Mouse (Mus musculus) heart, embryonic 11.5 days (tissue): ENCODE measurements at regions not wholly inside any gene's neighbourhood (a gene's known extent, or its start where the extent isn't known, plus 50 kb on each side); places are given as distances from the start of the nearest gene placed in this dataset.

Source experiments
- ATAC-seq: fragments of 200-750 bp; cut with Nextera tagmentation; replicated peaks from 2 replicates; pipeline ENCODE4 v1.8.0; 2017; ENCODE audit warnings: moderate library complexity; ENCODE audit not compliant: insufficient number of reproducible peaks, low FRiP score, low TSS enrichment
- H3K27ac ChIP-seq: fragments of 300-500 bp; sonication (generic); 2 replicates; pipeline ENCODE4 v1.5.1; 2014; ENCODE audit warnings: mild to moderate bottlenecking, low read depth, low read length
- H3K27me3 ChIP-seq: fragments of 300-500 bp; sonication (generic); 2 replicates; pipeline ENCODE4 v1.6.1; 2014; ENCODE audit warnings: mild to moderate bottlenecking, low read length, mixed read lengths; ENCODE audit not compliant: control insufficient read depth, insufficient read depth
- H3K36me3 ChIP-seq: fragments of 300-500 bp; sonication (generic); 2 replicates; pipeline ENCODE4 v1.6.1; 2014; ENCODE audit warnings: mild to moderate bottlenecking, low read length, moderate library complexity, mixed read lengths; ENCODE audit not compliant: control insufficient read depth, insufficient read depth
- H3K4me1 ChIP-seq: fragments of 300-500 bp; sonication (generic); 2 replicates; pipeline ENCODE4 v1.6.1; 2014; ENCODE audit warnings: low read length; ENCODE audit not compliant: control insufficient read depth, insufficient read depth
- H3K4me2 ChIP-seq: fragments of 300-500 bp; sonication (generic); 2 replicates; pipeline ENCODE4 v1.6.1; 2014; ENCODE audit warnings: mild to moderate bottlenecking, moderate library complexity
- H3K4me3 ChIP-seq: fragments of 300-500 bp; sonication (generic); 2 replicates; pipeline ENCODE4 v1.5.1; 2014; ENCODE audit warnings: low read depth, low read length
- H3K9ac ChIP-seq: fragments of 300-500 bp; sonication (generic); 2 replicates; pipeline ENCODE4 v1.6.1; 2014; ENCODE audit warnings: mild to moderate bottlenecking, low read depth, low read length, moderate library complexity
- H3K9me3 ChIP-seq: fragments of 300-500 bp; sonication (generic); replicated peaks from 2 replicates; pipeline ENCODE4 v1.6.1; 2016; ENCODE audit warnings: low read length; ENCODE audit not compliant: control insufficient read depth
- WGBS: fragments of 180-500 bp; shearing (Covaris S2); extraction: QIAGEN DNeasy Blood & Tissue Kit; methylation state at CpG from one replicate; pipeline ENCODE4 v1.1.7; 2014; ENCODE audit not compliant: insufficient replicate concordance; 5-methylcytosine and 5-hydroxymethylcytosine counted together

- no peak overlapping the region for H3K9ac ChIP-seq
- no peaks in the 10 kb centered on the region for H3K27me3 ChIP-seq
- no peak overlapping the region for H3K4me2 ChIP-seq
- no peaks in the 10 kb centered on the region for H3K4me1 ChIP-seq
- no peaks in the 10 kb centered on the region for H3K36me3 ChIP-seq
- H3K9me3 ChIP-seq: no peaks in the 10 kb centered on the region
- 52% methylated on average over 4 of the region's 4 CpGs for WGBS
- H3K4me3 ChIP-seq: no peak overlapping the region
- H3K27ac ChIP-seq: no peak overlapping the region
- no peak for ATAC-seq
Observed at GRCm38 (mm10) chr12:97957201-97957600, 302.1 kb downstream of the Galc start.

GRCm38 (mm10) chr12:97953336-97953735 is 305.9 kb downstream of the Galc start:
- no peak for ATAC-seq
- Histone ChIP-seq H3K27ac (no peak overlapping the region), H3K4me2 (no peak overlapping the region), H3K4me1 (no peaks in the 10 kb centered on the region), H3K4me3 (no peak overlapping the region), H3K9ac (no peak overlapping the region), H3K27me3 (no peaks in the 10 kb centered on the region), H3K9me3 (no peaks in the 10 kb centered on the region), H3K36me3 (no peaks in the 10 kb centered on the region)
- 69% methylated on average over 3 of the region's 3 CpGs for WGBS

- 71% methylated on average over 8 of the region's 8 CpGs for WGBS
- Histone ChIP-seq H3K9ac (no peak overlapping the region), H3K4me1 (no peaks in the 10 kb centered on the region), H3K4me3 (no peak overlapping the region), H3K27me3 (no peaks in the 10 kb centered on the region), H3K27ac (no peak overlapping the region), H3K4me2 (no peak overlapping the region), H3K36me3 (no peaks in the 10 kb centered on the region), H3K9me3 (no peaks in the 10 kb centered on the region)
- no peak for ATAC-seq
Observed at GRCm38 (mm10) chr12:97952204-97952603, 307.1 kb downstream of the Galc start.

- no peak overlapping the region for H3K4me2 ChIP-seq
- ATAC-seq: no peak
- H3K9ac ChIP-seq: no peak overlapping the region
- H3K4me3 ChIP-seq: no peak overlapping the region
- H3K27ac ChIP-seq: no peak overlapping the region
- no peaks in the 10 kb centered on the region for H3K27me3 ChIP-seq
- no peaks in the 10 kb centered on the region for H3K9me3 ChIP-seq
- WGBS: 80% methylated on average over 3 of the region's 3 CpGs
- H3K36me3 ChIP-seq: no peaks in the 10 kb centered on the region
- H3K4me1 ChIP-seq: no peaks in the 10 kb centered on the region
Observed at GRCm38 (mm10) chr12:97950072-97950471, 309.2 kb downstream of the Galc start.

GRCm38 (mm10) chr12:97947421-97947820 is 311.8 kb downstream of the Galc start:
- Histone ChIP-seq H3K27me3 (no peaks in the 10 kb centered on the region), H3K4me3 (no peak overlapping the region), H3K9me3 (no peaks in the 10 kb centered on the region), H3K27ac (no peak overlapping the region), H3K4me2 (no peak overlapping the region), H3K36me3 (no peaks in the 10 kb centered on the region), H3K4me1 (no peaks in the 10 kb centered on the region), H3K9ac (no peak overlapping the region)
- 72% methylated on average over 8 of the region's 8 CpGs for WGBS
- no peak for ATAC-seq

GRCm38 (mm10) chr12:97938361-97938760 is 320.9 kb downstream of the Galc start:
- Histone ChIP-seq H3K4me3 (no peak overlapping the region), H3K9me3 (no peaks in the 10 kb centered on the region), H3K4me2 (no peak overlapping the region), H3K27me3 (no peaks in the 10 kb centered on the region), H3K27ac (no peak overlapping the region), H3K36me3 (no peaks in the 10 kb centered on the region), H3K9ac (no peak overlapping the region), H3K4me1 (no peaks in the 10 kb centered on the region)
- WGBS: 57% methylated on average over 5 of the region's 5 CpGs
- ATAC-seq: no peak

GRCm38 (mm10) chr12:97929877-97930276 is 329.4 kb downstream of the Galc start:
- H3K27ac ChIP-seq: no peak overlapping the region
- no peaks in the 10 kb centered on the region for H3K9me3 ChIP-seq
- no peak overlapping the region for H3K4me2 ChIP-seq
- no peaks in the 10 kb centered on the region for H3K36me3 ChIP-seq
- H3K4me3 ChIP-seq: no peak overlapping the region
- H3K9ac ChIP-seq: no peak overlapping the region
- no peaks in the 10 kb centered on the region for H3K27me3 ChIP-seq
- no peaks in the 10 kb centered on the region for H3K4me1 ChIP-seq
- WGBS: 74% methylated on average over 5 of the region's 5 CpGs
- ATAC-seq: no peak

- H3K27me3 ChIP-seq: no peaks in the 10 kb centered on the region
- no peak overlapping the region for H3K27ac ChIP-seq
- ATAC-seq: no peak
- no peaks in the 10 kb centered on the region for H3K9me3 ChIP-seq
- no peaks in the 10 kb centered on the region for H3K4me1 ChIP-seq
- H3K9ac ChIP-seq: no peak overlapping the region
- no peak overlapping the region for H3K4me2 ChIP-seq
- no peak overlapping the region for H3K4me3 ChIP-seq
- 90% methylated on average over 1 of the region's 1 CpGs for WGBS
- H3K36me3 ChIP-seq: no peaks in the 10 kb centered on the region
Observed at GRCm38 (mm10) chr12:97927036-97927435, 332.2 kb downstream of the Galc start.

- 65% methylated on average over 21 of the region's 21 CpGs for WGBS
- H3K4me1 ChIP-seq: no peaks in the 10 kb centered on the region
Observed at GRCm38 (mm10) chr12:97921349-97922264, 337.7 kb downstream of the Galc start.

More at GRCm38 (mm10) chr12:97921349-97922264, 337.7 kb downstream of the Galc start:
- ATAC-seq: no peak
- H3K4me3 ChIP-seq: no peak overlapping the region
- H3K4me2 ChIP-seq: no peak overlapping the region
- H3K36me3 ChIP-seq: no peaks in the 10 kb centered on the region
- no peaks in the 10 kb centered on the region for H3K9me3 ChIP-seq
- H3K27me3 ChIP-seq: no peaks in the 10 kb centered on the region
- no peak overlapping the region for H3K9ac ChIP-seq
- no peak overlapping the region for H3K27ac ChIP-seq
